ENCODE assay signal across 13 mouse cellular contexts in genomic region chr2:76496749-76497140, GRCm38 (mm10).
"Had no signal": no experiment of that assay in that cellular context is flagged by ENCODE, and none has a peak within 500 bp of the region (broad histone marks: within the 10 kb centered on the region; RNA-seq: fewer than 3 reads in every experiment).

No protein-coding gene starts in this region.

- ATAC-seq: midbrain, embryonic 16.5 days had no signal

- H3K4me2 ChIP-seq: lung, embryonic 14.5 days; midbrain, embryonic 12.5 days; neural tube, embryonic 12.5 days had no signal

- H3K27me3 ChIP-seq: midbrain, embryonic 12.5 days; neural tube, embryonic 12.5 days had no signal

- H3K4me1 ChIP-seq: midbrain, embryonic 12.5 days had no signal

- H3K27ac ChIP-seq: midbrain, embryonic 10.5 days; midbrain, embryonic 12.5 days; neural tube, embryonic 12.5 days had no signal

- H3K9me3 ChIP-seq: midbrain, embryonic 10.5 days; midbrain, embryonic 12.5 days; neural tube, embryonic 12.5 days had no signal

- DNase-seq: lung, embryonic 14.5 days; lung, postnatal 14 days; lung, postnatal 4 days; midbrain, embryonic 14.5 days; right cerebral cortex, postnatal 14 days; spleen, adult 18-20 months; thymus, adult 2 months; thymus, postnatal 25 days; thymus, postnatal 4 days had no signal

- H3K36me3 ChIP-seq: midbrain, embryonic 10.5 days; midbrain, embryonic 12.5 days; neural tube, embryonic 12.5 days had no signal

- H3K4me3 ChIP-seq: midbrain, embryonic 10.5 days; midbrain, embryonic 12.5 days; neural tube, embryonic 12.5 days had no signal

- H3K9ac ChIP-seq: lung, embryonic 14.5 days; midbrain, embryonic 12.5 days; neural tube, embryonic 12.5 days had no signal
